28 mouse cellular contexts compared by ENCODE assay signal in genomic region chr12:4599713-4600112, GRCm38 (mm10). TPM values are rescaled to one million over a fixed set of nuclear protein-coding genes. Genes with fewer than 3 reads are reported as not detected.
DNase-seq lines count a peak whose midpoint lies in the region; ATAC-seq lines count a peak whose summit lies in the region.
"Had no signal": no experiment of that assay in that cellular context is flagged by ENCODE, and none has a peak within 500 bp of the region (broad histone marks: within the 10 kb centered on the region; RNA-seq: fewer than 3 reads in every experiment).

No protein-coding gene starts in this region.

- ATAC-seq in CD4-positive, CD25-positive, alpha-beta regulatory T cell, adult 4 months, result no peak
- peak; percentile 32 for ATAC-seq in inflammation-experienced regulatory T-cells, adult 6 months
- ATAC-seq in liver, embryonic 12.5 days, result no peak
- ATAC-seq: activated CD4-positive, CD25-positive, alpha-beta regulatory T cell, adult 4 months; forebrain, embryonic 15.5 days; Patski had no signal

- DNase-seq in CD4-positive, CD25-positive, alpha-beta regulatory T cell, adult 2 months (ENCODE audit: low read depth, low spot score), result peak; percentile 10
- DNase-seq in 416B (ENCODE audit: low read depth), result peak; percentile 71
- DNase-seq in brain, adult 2 months (ENCODE audit: low read depth, low spot score), result peak; percentile 62
- no peak for DNase-seq in liver
- no peak for DNase-seq in adrenal gland, postnatal 14 days
- DNase-seq: adrenal gland, postnatal 25 days; cerebellum, adult 2 months; cerebellum, postnatal 10 days; embryo, embryonic 11 days; gastrocnemius, postnatal 10 days; heart, postnatal 14 days had no signal

- H3K4me3 ChIP-seq in liver, embryonic 12.5 days, result no peak overlapping the region
- H3K4me3 ChIP-seq: embryonic facial prominence, embryonic 15.5 days; forebrain, embryonic 15.5 days; hindbrain, embryonic 10.5 days had no signal

- no peaks in the 10 kb centered on the region for H3K27me3 ChIP-seq in liver, embryonic 12.5 days (replicated peaks)
- H3K27me3 ChIP-seq: embryonic facial prominence, embryonic 15.5 days; forebrain, embryonic 15.5 days; Patski had no signal

- H3K9me3 ChIP-seq in liver, embryonic 12.5 days (replicated peaks), result no peaks in the 10 kb centered on the region
- H3K9me3 ChIP-seq: embryonic facial prominence, embryonic 15.5 days; forebrain, embryonic 15.5 days; hindbrain, embryonic 10.5 days had no signal

- H3K4me2 ChIP-seq in liver, embryonic 12.5 days, result no peak overlapping the region
- H3K4me2 ChIP-seq: embryonic facial prominence, embryonic 15.5 days; forebrain, embryonic 15.5 days; hindbrain, embryonic 14.5 days had no signal

- no peak overlapping the region for H3K27ac ChIP-seq in liver, embryonic 12.5 days
- H3K27ac ChIP-seq: embryonic facial prominence, embryonic 15.5 days; forebrain, embryonic 15.5 days; hindbrain, embryonic 10.5 days; hindbrain, embryonic 14.5 days had no signal

- peaks cover 3% of the 10 kb centered on the region; the same call in 1 of the 2 replicates for H3K36me3 ChIP-seq in liver, embryonic 12.5 days
- H3K36me3 ChIP-seq: embryonic facial prominence, embryonic 15.5 days; forebrain, embryonic 15.5 days; hindbrain, embryonic 10.5 days had no signal

- H3K4me1 ChIP-seq in liver, embryonic 12.5 days, result peaks cover 31% of the 10 kb centered on the region
- H3K4me1 ChIP-seq: embryonic facial prominence, embryonic 15.5 days had no signal

- no peak overlapping the region for H3K9ac ChIP-seq in liver, embryonic 12.5 days
- H3K9ac ChIP-seq: embryonic facial prominence, embryonic 15.5 days; forebrain, embryonic 15.5 days; hindbrain, embryonic 14.5 days had no signal

- 64% methylated on average over 4 of the region's 4 CpGs for WGBS in liver, embryonic 12.5 days (ENCODE audit: insufficient replicate concordance)

RNA-seq across cellular contexts. Expression of gene Gm3625, which starts 7.0 kb away (rescaled TPM):
- polyA plus RNA-seq in CD4-positive, CD25-positive, alpha-beta regulatory T cell, adult 4 months (2017; shearing (Covaris generic)), result not detected
- polyA plus RNA-seq in inflammation-experienced regulatory T-cells, adult 6 months (2017; shearing (Covaris generic)), result not detected
- not detected in 2 replicates for polyA plus RNA-seq in liver, embryonic 12.5 days (2016; fragmentation: Nextera tagmentation; extraction: Ambion mirVana)
- total RNA-seq in adrenal gland, postnatal 14 days (2021), result not detected in 2 replicates
- total RNA-seq: adrenal gland, adult 18-20 months; adrenal gland, postnatal 25 days; gastrocnemius, postnatal 10 days; gastrocnemius, postnatal 4 days; heart, adult 8-10 months; heart, postnatal 14 days; MEL had no signal
- polyA plus RNA-seq: activated CD4-positive, CD25-positive, alpha-beta regulatory T cell, adult 4 months; cerebellum, adult 2 months; embryonic facial prominence, embryonic 11.5 days; embryonic facial prominence, embryonic 15.5 days; forebrain, embryonic 11.5 days; forebrain, embryonic 15.5 days; heart, embryonic 14.5 days; hindbrain, embryonic 10.5 days; hindbrain, embryonic 14.5 days; intestine, postnatal 0 days; Patski had no signal

RNA-seq across cellular contexts. Expression of gene Itsn2, which starts 7.3 kb away (rescaled TPM):
- 10 to 100 TPM; 57.4 to 59.2 TPM for polyA plus RNA-seq in CD4-positive, CD25-positive, alpha-beta regulatory T cell, adult 4 months (2017; shearing (Covaris generic))
- polyA plus RNA-seq in inflammation-experienced regulatory T-cells, adult 6 months (2017; shearing (Covaris generic)), result 10 to 100 TPM; 49.8 to 65.3 (median 61.3) TPM
- 34.3 and 35.4 TPM in 2 replicates for polyA plus RNA-seq in liver, embryonic 12.5 days (2016; fragmentation: Nextera tagmentation; extraction: Ambion mirVana)
- 47.8 and 61.2 TPM in 2 replicates for total RNA-seq in adrenal gland, postnatal 14 days (2021)

Comparison
In these comparisons a context has a peak if more than half of its experiments do, and no peak if none do; other contexts are left out.
1. DNase-seq: peak in CD4-positive, CD25-positive, alpha-beta regulatory T cell, adult 2 months (single experiment), 416B (single experiment) and brain, adult 2 months (single experiment); none in liver (single experiment) and adrenal gland, postnatal 14 days (single experiment).